Mouse (Mus musculus): ENCODE results near the gene Olfr432. TPM values are rescaled to one million over a fixed set of nuclear protein-coding genes. Genes with fewer than 3 reads are reported as not detected.

Gene Olfr432
- polyA plus RNA-seq, 1 experiment, result 0.08 TPM

DNA sequence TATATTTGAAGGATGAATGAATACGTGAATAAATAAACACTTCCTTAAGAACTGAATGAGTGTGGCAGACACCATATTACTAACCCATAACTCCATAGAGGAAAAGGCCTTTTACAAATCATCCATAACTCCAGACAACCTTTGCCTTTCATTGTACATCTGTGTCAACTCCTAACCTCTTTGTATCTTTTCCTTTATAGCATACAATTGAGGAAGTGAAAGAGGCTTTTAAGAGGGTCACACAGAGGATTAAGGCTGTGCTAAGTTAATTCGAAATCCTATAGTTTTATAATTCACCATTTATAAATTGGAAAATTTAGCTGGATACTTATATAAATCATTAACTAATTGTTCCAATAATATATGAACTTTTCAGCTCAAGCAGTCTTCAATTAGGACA, 6.2 kb downstream of the Olfr432 start:
- no peaks in the 10 kb centered on the region for H3K36me3 ChIP-seq (ENCODE audit: control insufficient read depth, insufficient read depth, low read length)
- H3K27me3 ChIP-seq (ENCODE audit: control insufficient read depth, insufficient read depth, low read length), result no peaks in the 10 kb centered on the region
- no peak overlapping the region for H3K27ac ChIP-seq (ENCODE audit: insufficient read depth, low read length)
- TF ChIP-seq POLR2A (IDR thresholded peaks at IDR 0.05; ENCODE audit: low read depth, low read length), result no peak
- no peak for TF ChIP-seq CTCF (IDR thresholded peaks at IDR 0.05; ENCODE audit: extremely low read depth, insufficient read depth, insufficient read length, insufficient replicate concordance)
- DNase-seq (ENCODE audit: low read depth in 1 of 2, low spot score in 2 of 2), result no peak
- peaks cover 4% of the 10 kb centered on the region for H3K4me1 ChIP-seq (ENCODE audit: control insufficient read depth, insufficient read depth, insufficient read length)
- WGBS, result 42% methylated on average over 2 of the region's 2 CpGs
- no peak overlapping the region for H3K4me3 ChIP-seq (ENCODE audit: extremely low read depth, insufficient read depth, insufficient read length)

GRCm38 (mm10) chr1:174066305-174066704, 17.3 kb downstream of the Olfr432 start, which contains the start of gene Olfr430:
Olfr430 (plus strand) TSS chr1:174066605.
- no peak for DNase-seq (ENCODE audit: low read depth in 1 of 2, low spot score in 2 of 2)
- no peak for TF ChIP-seq POLR2A (IDR thresholded peaks at IDR 0.05; ENCODE audit: low read depth, low read length)
- TF ChIP-seq CTCF (IDR thresholded peaks at IDR 0.05; ENCODE audit: extremely low read depth, insufficient read depth, insufficient read length, insufficient replicate concordance), result no peak
- H3K27me3 ChIP-seq (ENCODE audit: control insufficient read depth, insufficient read depth, low read length), result no peaks in the 10 kb centered on the region
- no peaks in the 10 kb centered on the region for H3K36me3 ChIP-seq (ENCODE audit: control insufficient read depth, insufficient read depth, low read length)
- no peak within 1 kb of the TSS for H3K4me3 ChIP-seq (ENCODE audit: extremely low read depth, insufficient read depth, insufficient read length)
- H3K4me1 ChIP-seq (ENCODE audit: control insufficient read depth, insufficient read depth, insufficient read length), result no peaks in the 10 kb centered on the region
- H3K27ac ChIP-seq (ENCODE audit: insufficient read depth, low read length), result no peak within 1 kb of the TSS
- WGBS, result 91% methylated on average over 3 of the region's 3 CpGs

DNA sequence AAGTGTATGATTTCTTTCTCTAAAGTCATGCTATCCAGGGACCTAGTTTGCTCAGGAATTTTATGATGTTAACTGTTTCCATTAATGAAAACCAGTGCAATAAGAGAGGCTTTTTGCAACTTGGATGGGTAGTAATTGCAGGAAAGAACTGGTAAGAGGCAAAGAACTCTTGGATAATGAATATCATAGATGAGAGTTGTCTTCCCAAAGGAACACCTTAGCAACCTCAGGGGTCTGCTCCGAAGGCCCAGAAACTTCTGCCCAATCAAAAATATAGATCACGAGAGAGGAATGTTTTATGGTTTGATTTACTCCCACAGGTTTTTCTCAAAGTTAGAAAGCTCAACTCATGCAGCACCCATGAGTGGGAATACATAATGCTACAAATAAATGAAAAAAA, 35.0 kb downstream of the Olfr432 start, which contains the start of gene Olfr429:
Gene Olfr429, plus strand, starts transcription at position 301 of the 400 bp plus-strand sequence.
- Histone ChIP-seq H3K27me3 (ENCODE audit: control insufficient read depth, insufficient read depth, low read length) (no peaks in the 10 kb centered on the region), H3K27ac (ENCODE audit: insufficient read depth, low read length) (no peak within 1 kb of the TSS), H3K4me1 (ENCODE audit: control insufficient read depth, insufficient read depth, insufficient read length) (no peaks in the 10 kb centered on the region), H3K36me3 (ENCODE audit: control insufficient read depth, insufficient read depth, low read length) (no peaks in the 10 kb centered on the region), H3K4me3 (ENCODE audit: extremely low read depth, insufficient read depth, insufficient read length) (no peak within 1 kb of the TSS)
- TF ChIP-seq POLR2A (IDR thresholded peaks at IDR 0.05; ENCODE audit: low read depth, low read length), result no peak
- no peak for TF ChIP-seq CTCF (IDR thresholded peaks at IDR 0.05; ENCODE audit: extremely low read depth, insufficient read depth, insufficient read length, insufficient replicate concordance)
- no peak for DNase-seq (ENCODE audit: low read depth in 1 of 2, low spot score in 2 of 2)
- 89% methylated on average over 2 of the region's 2 CpGs for WGBS

DNA sequence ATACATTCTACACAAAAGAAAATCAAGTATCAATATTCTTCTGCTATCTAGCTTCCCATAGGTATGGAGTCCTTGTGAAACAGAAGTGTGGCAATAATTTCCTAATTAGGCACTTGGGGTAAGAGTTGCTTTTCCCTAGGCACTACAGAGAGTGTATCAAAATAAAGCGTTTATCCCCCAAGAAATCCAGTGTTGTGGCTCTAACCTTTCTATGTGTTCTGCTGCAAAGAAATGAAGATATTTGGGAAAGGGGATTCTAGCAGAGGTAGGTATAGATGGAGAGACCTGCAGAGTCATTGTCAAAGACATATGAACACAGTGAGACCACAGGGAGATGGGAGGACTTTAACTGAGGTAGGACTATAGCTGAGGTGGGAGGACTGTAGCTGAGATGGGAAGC, 47.6 kb downstream of the Olfr432 start, which contains the start of gene Olfr427:
Gene Olfr427, plus strand, starts transcription at position 301 of the 400 bp plus-strand sequence.
- DNase-seq (ENCODE audit: low read depth in 1 of 2, low spot score in 2 of 2), result no peak
- H3K27me3 ChIP-seq (ENCODE audit: control insufficient read depth, insufficient read depth, low read length), result no peaks in the 10 kb centered on the region
- no peak for TF ChIP-seq POLR2A (IDR thresholded peaks at IDR 0.05; ENCODE audit: low read depth, low read length)
- TF ChIP-seq CTCF (IDR thresholded peaks at IDR 0.05; ENCODE audit: extremely low read depth, insufficient read depth, insufficient read length, insufficient replicate concordance), result no peak
- no peak within 1 kb of the TSS for H3K27ac ChIP-seq (ENCODE audit: insufficient read depth, low read length)
- H3K4me1 ChIP-seq (ENCODE audit: control insufficient read depth, insufficient read depth, insufficient read length), result no peaks in the 10 kb centered on the region
- H3K36me3 ChIP-seq (ENCODE audit: control insufficient read depth, insufficient read depth, low read length), result no peaks in the 10 kb centered on the region
- WGBS, result 86% methylated on average over 1 of the region's 1 CpGs
- no peak within 1 kb of the TSS for H3K4me3 ChIP-seq (ENCODE audit: extremely low read depth, insufficient read depth, insufficient read length)

GRCm38 (mm10) chr1:174103735-174104134, 54.7 kb downstream of the Olfr432 start:
- Histone ChIP-seq H3K27ac (ENCODE audit: insufficient read depth, low read length) (no peak overlapping the region), H3K36me3 (ENCODE audit: control insufficient read depth, insufficient read depth, low read length) (no peaks in the 10 kb centered on the region), H3K4me3 (ENCODE audit: extremely low read depth, insufficient read depth, insufficient read length) (no peak overlapping the region), H3K4me1 (ENCODE audit: control insufficient read depth, insufficient read depth, insufficient read length) (no peaks in the 10 kb centered on the region), H3K27me3 (ENCODE audit: control insufficient read depth, insufficient read depth, low read length) (no peaks in the 10 kb centered on the region)
- 72% methylated on average over 2 of the region's 2 CpGs for WGBS
- TF ChIP-seq POLR2A (IDR thresholded peaks at IDR 0.05; ENCODE audit: low read depth, low read length) (no peak), CTCF (IDR thresholded peaks at IDR 0.05; ENCODE audit: extremely low read depth, insufficient read depth, insufficient read length, insufficient replicate concordance) (no peak)
- DNase-seq (ENCODE audit: low read depth in 1 of 2, low spot score in 2 of 2), result no peak

Other genes starting within 250 kb of the Olfr432 start
- 0.49 and 0.55 TPM in 2 replicates for gene Ifi211, start 136.2 kb upstream of the Olfr432 start, polyA plus RNA-seq (2012; rRNA removed)
- 8.7 and 20.9 TPM in 2 replicates for gene Mndal, start 106.7 kb upstream of the Olfr432 start, polyA plus RNA-seq (2012; rRNA removed)
- 23.4 and 29.8 TPM in 2 replicates for gene Ifi203, start 106.5 kb upstream of the Olfr432 start, polyA plus RNA-seq (2012; rRNA removed)
- gene Ifi202b, start 66.5 kb upstream of the Olfr432 start, polyA plus RNA-seq (2012; rRNA removed), result 0.13 TPM in 1 of 2 replicates, not detected in the other
- 1.2 and 1.9 TPM in 2 replicates for gene Ifi205, start 17.4 kb upstream of the Olfr432 start, polyA plus RNA-seq (2012; rRNA removed)
- gene Olfr433, start 8.5 kb upstream of the Olfr432 start, polyA plus RNA-seq (2012; rRNA removed), result 0.99 and 2.5 TPM in 2 replicates
- gene Olfr430, start 17.4 kb downstream of the Olfr432 start, polyA plus RNA-seq (2012; rRNA removed), result not detected in 2 replicates
- not detected in 2 replicates for gene Olfr429, start 35.1 kb downstream of the Olfr432 start, polyA plus RNA-seq (2012; rRNA removed)
- gene Olfr427, start 47.7 kb downstream of the Olfr432 start, polyA plus RNA-seq (2012; rRNA removed), result not detected in 2 replicates
- gene Olfr231, start 72.0 kb downstream of the Olfr432 start, polyA plus RNA-seq (2012; rRNA removed), result not detected in 2 replicates
- gene Olfr424, start 82.3 kb downstream of the Olfr432 start, polyA plus RNA-seq (2012; rRNA removed), result not detected in 2 replicates
- gene Olfr420, start 106.4 kb downstream of the Olfr432 start, polyA plus RNA-seq (2012; rRNA removed), result not detected in 2 replicates
- 2.4 and 3.2 TPM in 2 replicates for gene Spta1, start 123.6 kb downstream of the Olfr432 start, polyA plus RNA-seq (2012; rRNA removed)
- not detected in 2 replicates for gene Olfr419, start 202.9 kb downstream of the Olfr432 start, polyA plus RNA-seq (2012; rRNA removed)